Mouse (Mus musculus) MEL (cell line): ENCODE results near the gene Snrpd2.

Experiments used
- BHLHE40 ChIP-seq: IDR thresholded peaks from 2 replicates; pipeline ENCODE4 v1.6.1; 2012; ENCODE audit warnings: low read depth, mild to moderate bottlenecking, inconsistent platforms, low read length, improper control_type of control experiment, borderline replicate concordance
- CTCF ChIP-seq, 3 experiments: IDR thresholded peaks in 2 of 3; conservative IDR thresholded peaks in 1 of 3; 2 replicates each; pipeline ENCODE4 v1.5.1; 2011 to 2012; ENCODE audit warnings: low read length in 3 of 3, low read depth in 2 of 3, mild to moderate bottlenecking in 2 of 3, improper control_type of control experiment in 1 of 3, inconsistent platforms in 1 of 3, mixed read lengths in 1 of 3, moderate library complexity in 1 of 3; ENCODE audit not compliant: control insufficient read depth in 1 of 3, insufficient read depth in 1 of 3, poor library complexity in 1 of 3, severe bottlenecking in 1 of 3
- JUND ChIP-seq: IDR thresholded peaks from 2 replicates; pipeline ENCODE4 v1.6.1; 2011; ENCODE audit warnings: low read depth, mild to moderate bottlenecking, improper control_type of control experiment, low read length
- MXI1 ChIP-seq: IDR thresholded peaks from 2 replicates; pipeline ENCODE4 v1.6.1; 2011; ENCODE audit warnings: mild to moderate bottlenecking, low read depth, low read length, improper control_type of control experiment
- POLR2AphosphoS2 ChIP-seq: IDR thresholded peaks from 2 replicates; pipeline ENCODE4 v1.6.1; 2011; ENCODE audit warnings: low read length, improper control_type of control experiment

GRCm38 (mm10) chr7:19196676-19197075 lies 47.2 kb downstream of the Snrpd2 start:
- TF ChIP-seq MXI1 (no peak), BHLHE40 (no peak), POLR2AphosphoS2 (no peak), CTCF (IDR thresholded peaks at IDR 0.05 in 2 of 3, conservative IDR thresholded peaks at IDR 0.05 in 1 of 3; ENCODE audit: control insufficient read depth in 1 of 3, insufficient read depth in 1 of 3, low read depth in 2 of 3, low read length in 3 of 3, poor library complexity in 1 of 3, severe bottlenecking in 1 of 3) (peak; percentile 57 to 81 (median 69)), JUND (no peak)
